Mouse (Mus musculus) v-Abl transformed pro-B cells (cell line): ENCODE results near the gene Nrbp1.

Source experiments
- in situ Hi-C, 2 experiments: fragments of 400-800 bp; cut with MboI; formaldehyde crosslinking; loops; one replicate each; pipeline ENCODE4 v1.15.1; 2025; ENCODE audit not compliant: unreplicated experiment in 2 of 2

Gene Nrbp1

GRCm38 (mm10) chr5:31240637-31241521, at the start of gene Nrbp1, which contains the start of gene Gm9970:
Gene Nrbp1, plus strand, starts transcription at chr5:31240864.
Gene Gm9970, minus strand, starts transcription at chr5:31241232.
- in situ Hi-C loops = loop anchor here in 1 of 2 experiments (5.0 kb wide), 1 partner anchor 46 kb away; no protein-coding TSS in a partner anchor

- in situ Hi-C loops = loop anchor here in 1 of 2 experiments (5.0 to 25.0 kb wide), 2 partner anchors 135 to 270 kb away; partner anchors contain the start of gene Zfp512
Measured at GRCm38 (mm10) chr5:31192045-31192938, 48.4 kb upstream of the Nrbp1 start.

- in situ Hi-C loops = loop anchor here in 1 of 2 experiments (5.0 to 25.0 kb wide), 2 partner anchors 134 to 269 kb away; partner anchors contain the start of gene Zfp512
Measured at GRCm38 (mm10) chr5:31192939-31193630, 47.6 kb upstream of the Nrbp1 start, which contains the start of the genes Snx17 and Eif2b4. Gene Snx17, plus strand, starts transcription at chr5:31193227. Gene Eif2b4, minus strand, starts transcription at chr5:31193430.

- in situ Hi-C loops = loop anchor here in 1 of 2 experiments (5.0 to 25.0 kb wide), 2 partner anchors 134 to 269 kb away; partner anchors contain the start of gene Zfp512
Measured at GRCm38 (mm10) chr5:31193631-31194281, 46.9 kb upstream of the Nrbp1 start.

- in situ Hi-C loops = loop anchor here in 1 of 2 experiments (5.0 to 25.0 kb wide), 2 partner anchors 133 to 268 kb away; partner anchors contain the start of gene Zfp512
Measured at GRCm38 (mm10) chr5:31194486-31195485, 45.9 kb upstream of the Nrbp1 start.

GRCm38 (mm10) chr5:31195671-31196070, 45.0 kb upstream of the Nrbp1 start:
- in situ Hi-C loops = loop anchor here in 1 of 2 experiments (25.0 kb wide), 1 partner anchor 267 kb away; the partner anchor contains the start of gene Zfp512

- in situ Hi-C loops = loop anchor here in 1 of 2 experiments (25.0 kb wide), 1 partner anchor 266 kb away; the partner anchor contains the start of gene Zfp512
Measured at GRCm38 (mm10) chr5:31196207-31196606, 44.5 kb upstream of the Nrbp1 start.

- in situ Hi-C loops = loop anchor here in 1 of 2 experiments (25.0 kb wide), 1 partner anchor 265 kb away; the partner anchor contains the start of gene Zfp512
Measured at GRCm38 (mm10) chr5:31197072-31197471, 43.6 kb upstream of the Nrbp1 start.

- in situ Hi-C loops = loop anchor here in 1 of 2 experiments (25.0 kb wide), 1 partner anchor 264 kb away; the partner anchor contains the start of gene Zfp512
Measured at GRCm38 (mm10) chr5:31198170-31198569, 42.5 kb upstream of the Nrbp1 start.

- in situ Hi-C loops = loop anchor here in 1 of 2 experiments (25.0 kb wide), 1 partner anchor 264 kb away; the partner anchor contains the start of gene Zfp512
Measured at GRCm38 (mm10) chr5:31198616-31199320, 41.9 kb upstream of the Nrbp1 start.

GRCm38 (mm10) chr5:31199321-31199892, 41.3 kb upstream of the Nrbp1 start:
- in situ Hi-C loops = loop anchor here in 1 of 2 experiments (25.0 kb wide), 1 partner anchor 263 kb away; the partner anchor contains the start of gene Zfp512

- in situ Hi-C loops = loop anchor here (5.0 to 25.0 kb wide), 2 partner anchors 97 to 262 kb away; partner anchors contain the start of genes Fndc4 (in 1 of the 2), Gckr (in 1 of the 2) and Zfp512 (in 1 of the 2)
Measured at GRCm38 (mm10) chr5:31199893-31200292, 40.8 kb upstream of the Nrbp1 start.

- in situ Hi-C loops = loop anchor here in 1 of 2 experiments (5.0 kb wide), 1 partner anchor 97 kb away; the partner anchor contains the start of genes Fndc4 and Gckr
Measured at GRCm38 (mm10) chr5:31200327-31200768, 40.3 kb upstream of the Nrbp1 start.

GRCm38 (mm10) chr5:31201042-31201741, 39.5 kb upstream of the Nrbp1 start:
- in situ Hi-C loops = loop anchor here in 1 of 2 experiments (5.0 kb wide), 1 partner anchor 96 kb away; the partner anchor contains the start of genes Fndc4 and Gckr
